Mouse (Mus musculus) lung, adult 2 months (tissue): ENCODE measurements at regions not wholly inside any gene's neighbourhood (a gene's known extent, or its start where the extent isn't known, plus 50 kb on each side); places are given as distances from the start of the nearest gene placed in this dataset.

Source experiments
- CTCF ChIP-seq: fragments of 200-500 bp; IDR thresholded peaks from 2 replicates; pipeline ENCODE4 v1.5.1; 2011; ENCODE audit warnings: mild to moderate bottlenecking, low read length, control low read depth; ENCODE audit not compliant: insufficient read depth
- POLR2A ChIP-seq: fragments of 200-500 bp; IDR thresholded peaks from 2 replicates; pipeline ENCODE4 v1.6.1; 2011; ENCODE audit warnings: low read depth, mild to moderate bottlenecking, control low read depth, low read length, borderline replicate concordance; ENCODE audit errors: extremely low read depth

DNA sequence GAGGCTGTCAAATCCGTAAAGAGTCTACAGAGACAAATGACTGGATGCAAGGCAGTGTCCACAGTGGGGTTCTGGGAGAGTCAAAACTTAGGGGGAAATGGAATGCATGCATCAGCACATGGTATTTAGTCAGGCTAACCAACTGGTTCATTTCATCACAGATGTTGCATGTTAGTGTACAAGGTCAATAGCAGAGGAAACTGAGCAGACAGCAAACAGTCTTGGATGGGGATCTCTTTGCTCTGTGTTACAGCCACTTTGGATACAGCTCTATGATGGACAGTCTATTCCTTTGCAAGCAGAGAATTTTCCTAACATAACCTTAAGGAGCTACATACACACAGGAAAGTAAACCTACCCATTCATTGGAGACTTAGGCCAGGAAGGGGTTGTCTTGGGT lies 151.9 kb upstream of the Tmc3 start:
- TF ChIP-seq POLR2A (no peak), CTCF (no peak)
